Mouse (Mus musculus): Measurements from ENCODE around the gene Olfr51. TPM values are rescaled to one million over a fixed set of nuclear protein-coding genes. Genes with fewer than 3 reads are reported as not detected.
"Not testable (repeated sequence)": the region's sequence is repeated elsewhere in the genome, so short reads cannot be mapped to it uniquely, and the experiment has no call there.

Olfr51 gene
- polyA plus RNA-seq, 1 experiment: not detected

DNA sequence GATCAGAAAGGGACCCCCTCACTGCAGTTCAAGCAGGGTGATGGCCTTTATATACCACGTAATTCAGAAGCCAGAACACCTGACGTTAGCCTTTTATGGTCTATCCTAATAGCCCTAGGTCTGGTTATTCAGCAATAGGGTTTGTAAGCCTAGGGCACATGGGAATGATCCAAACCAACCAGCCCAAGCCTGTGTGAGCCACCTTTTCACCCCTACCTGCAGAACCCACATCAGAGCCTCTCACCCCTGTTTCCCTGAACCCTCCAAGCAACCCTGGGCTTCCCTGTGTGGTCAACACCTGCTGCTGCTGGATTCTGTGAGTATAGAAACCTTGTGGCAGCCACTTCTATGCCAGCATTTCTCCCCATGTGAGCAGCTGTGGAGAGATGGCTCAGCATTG lies 26.8 kb downstream of the Olfr51 start:
- 74% methylated on average over 2 of the region's 2 CpGs for WGBS
- no peak for TF ChIP-seq POLR2A (IDR thresholded peaks at IDR 0.05; ENCODE audit: insufficient read depth, low read depth, low read length)
- TF ChIP-seq CTCF (IDR thresholded peaks at IDR 0.05; ENCODE audit: insufficient read depth, low read depth, low read length): no peak
- Histone ChIP-seq H3K4me3 (ENCODE audit: insufficient read depth, low read depth, low read length) (no peak overlapping the region), H3K27ac (ENCODE audit: insufficient read depth, low read depth, low read length) (no peak overlapping the region), H3K4me1 (ENCODE audit: control insufficient read depth, insufficient read depth, low read length) (no peaks in the 10 kb centered on the region)

DNA sequence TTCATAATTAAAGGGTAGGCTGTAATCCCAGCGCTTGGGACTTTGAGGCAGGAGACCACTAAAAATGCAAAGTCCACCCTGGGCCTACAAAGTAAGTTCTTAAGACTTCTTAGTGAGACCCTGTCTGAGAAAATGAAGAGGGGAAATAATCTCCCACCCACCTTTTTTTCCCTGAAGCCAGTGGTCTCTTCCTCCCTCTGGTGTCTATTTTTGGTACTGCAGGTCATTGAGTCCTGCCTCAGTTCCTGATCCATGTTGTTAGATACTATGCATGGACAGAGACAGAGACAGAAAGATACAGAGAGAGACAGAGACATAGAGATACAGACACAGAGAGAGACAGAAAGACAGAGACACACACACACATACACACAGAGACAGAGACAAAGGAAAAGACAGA lies 29.5 kb downstream of the Olfr51 start:
- Histone ChIP-seq H3K4me3 (ENCODE audit: insufficient read depth, low read depth, low read length) (no peak overlapping the region), H3K4me1 (ENCODE audit: control insufficient read depth, insufficient read depth, low read length) (no peaks in the 10 kb centered on the region), H3K27ac (ENCODE audit: insufficient read depth, low read depth, low read length) (no peak overlapping the region)
- no peak for TF ChIP-seq POLR2A (IDR thresholded peaks at IDR 0.05; ENCODE audit: insufficient read depth, low read depth, low read length)
- TF ChIP-seq CTCF (IDR thresholded peaks at IDR 0.05; ENCODE audit: insufficient read depth, low read depth, low read length): no peak
- WGBS: 15% methylated on average over 1 of the region's 1 CpGs

DNA sequence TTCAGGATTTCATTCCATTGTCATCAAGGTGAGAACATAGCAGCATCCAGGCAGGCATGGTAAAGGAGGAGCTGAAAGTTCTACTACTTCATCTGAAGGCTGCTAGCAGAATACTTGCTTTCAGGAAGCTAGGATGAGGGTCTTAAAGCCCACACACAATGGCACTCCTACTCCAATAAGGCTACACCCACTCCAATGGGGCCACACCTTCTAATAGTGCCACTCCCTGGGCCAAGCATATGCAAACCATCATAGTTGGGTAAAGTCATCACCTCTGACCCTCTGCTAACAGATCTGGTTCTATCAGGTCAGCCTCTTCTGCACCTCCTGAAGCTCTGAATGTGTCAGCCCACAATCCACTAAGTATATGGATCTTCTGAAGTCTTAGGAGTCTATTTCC lies 30.7 kb downstream of the Olfr51 start:
- H3K4me1 ChIP-seq (ENCODE audit: control insufficient read depth, insufficient read depth, low read length); H3K4me3 ChIP-seq (ENCODE audit: insufficient read depth, low read depth, low read length); H3K27ac ChIP-seq (ENCODE audit: insufficient read depth, low read depth, low read length): not testable (repeated sequence)

DNA sequence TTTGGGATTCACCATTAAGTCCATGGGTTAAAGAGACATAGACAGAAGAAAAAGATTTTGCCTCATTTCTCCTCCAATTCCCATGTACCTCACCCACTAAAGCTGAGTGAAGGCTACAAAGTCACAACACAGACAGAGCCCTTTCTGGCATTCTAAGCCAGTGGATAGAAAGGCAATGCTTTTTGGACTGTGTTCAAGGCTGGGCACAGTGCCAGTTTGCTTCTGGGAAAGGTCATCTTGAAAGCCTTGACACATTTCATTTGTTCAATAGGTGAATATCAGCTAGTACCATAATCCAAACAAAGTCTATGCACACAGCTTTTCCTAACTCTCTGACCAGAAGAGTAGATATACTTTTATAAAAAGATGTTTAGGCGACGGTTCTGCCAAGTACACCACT lies 32.6 kb downstream of the Olfr51 start:
- no peak for TF ChIP-seq CTCF (IDR thresholded peaks at IDR 0.05; ENCODE audit: insufficient read depth, low read depth, low read length)
- no peak for TF ChIP-seq POLR2A (IDR thresholded peaks at IDR 0.05; ENCODE audit: insufficient read depth, low read depth, low read length)
- Histone ChIP-seq H3K27ac (ENCODE audit: insufficient read depth, low read depth, low read length) (no peak overlapping the region), H3K4me3 (ENCODE audit: insufficient read depth, low read depth, low read length) (no peak overlapping the region), H3K4me1 (ENCODE audit: control insufficient read depth, insufficient read depth, low read length) (no peaks in the 10 kb centered on the region)
- 90% methylated on average over 2 of the region's 2 CpGs for WGBS

DNA sequence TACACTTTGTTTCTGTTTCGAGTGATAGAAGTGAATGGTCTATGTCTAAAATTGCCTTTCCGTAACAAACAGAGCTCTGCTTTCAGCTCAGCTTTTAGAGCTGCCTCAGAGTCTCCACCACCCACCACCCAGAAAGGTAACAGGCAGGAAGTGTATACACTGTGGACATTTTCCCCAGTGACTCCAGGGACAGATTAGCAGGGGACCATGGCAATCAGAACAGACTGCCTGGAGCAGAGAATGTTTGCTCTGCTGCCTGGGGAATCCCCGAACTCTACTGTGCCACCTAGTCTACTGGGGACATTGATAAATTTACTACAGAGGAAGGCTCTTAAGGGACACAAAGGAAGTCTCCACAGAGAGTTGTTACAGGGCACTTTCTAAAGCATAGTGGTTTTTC lies 41.4 kb downstream of the Olfr51 start:
- H3K27ac ChIP-seq (ENCODE audit: insufficient read depth, low read depth, low read length); H3K4me3 ChIP-seq (ENCODE audit: insufficient read depth, low read depth, low read length); H3K4me1 ChIP-seq (ENCODE audit: control insufficient read depth, insufficient read depth, low read length): not testable (repeated sequence)
- WGBS: 65% methylated on average over 3 of the region's 3 CpGs

DNA sequence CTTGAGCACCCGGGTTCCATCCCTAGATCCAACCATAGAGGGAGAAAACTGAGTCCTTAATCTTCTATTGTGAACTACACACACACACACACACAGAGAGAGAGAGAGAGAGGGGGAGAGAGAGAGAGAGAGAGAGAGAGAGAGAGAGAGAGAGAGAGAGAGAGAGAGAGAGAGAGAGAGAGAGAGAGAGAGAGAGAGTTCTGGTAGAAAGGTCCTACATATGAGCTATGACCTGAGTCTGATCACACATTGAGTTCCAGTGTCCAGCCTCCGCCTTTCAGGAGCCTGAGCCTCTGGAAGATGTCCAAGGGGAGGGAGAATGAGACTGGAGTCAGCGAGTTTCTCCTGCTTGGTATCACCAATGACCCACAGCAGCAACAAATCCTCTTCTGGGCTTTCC lies 44.4 kb downstream of the Olfr51 start, which contains the start of gene Olfr1375:
TSS of gene Olfr1375 (plus strand) at position 301 of the 400 bp plus-strand sequence.
- not testable (repeated sequence) for H3K4me1 ChIP-seq (ENCODE audit: control insufficient read depth, insufficient read depth, low read length); H3K27ac ChIP-seq (ENCODE audit: insufficient read depth, low read depth, low read length); H3K4me3 ChIP-seq (ENCODE audit: insufficient read depth, low read depth, low read length)
- WGBS: 72% methylated on average over 3 of the region's 3 CpGs

DNA sequence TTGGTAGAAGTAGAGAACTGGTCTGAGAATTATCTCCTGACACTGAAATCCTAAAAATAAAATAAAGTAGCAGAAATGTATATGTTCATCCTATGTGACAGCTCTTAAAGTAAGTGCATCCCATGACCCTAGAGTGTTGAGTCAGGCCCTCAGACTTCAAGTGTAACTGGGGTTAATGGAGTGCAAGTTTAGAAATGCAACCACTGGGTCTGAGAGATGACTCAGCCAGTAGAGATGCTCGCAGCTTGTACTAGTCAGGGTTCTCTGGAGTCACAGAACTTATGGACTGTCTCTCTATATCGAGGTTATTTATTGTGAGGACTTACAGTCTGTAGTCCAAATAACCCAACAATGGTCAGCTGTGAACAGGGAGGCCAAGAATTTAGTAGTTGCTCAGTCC lies 48.3 kb downstream of the Olfr51 start:
- TF ChIP-seq POLR2A (IDR thresholded peaks at IDR 0.05; ENCODE audit: insufficient read depth, low read depth, low read length) (no peak), CTCF (IDR thresholded peaks at IDR 0.05; ENCODE audit: insufficient read depth, low read depth, low read length) (no peak)
- 56% methylated on average over 2 of the region's 2 CpGs for WGBS
- no peaks in the 10 kb centered on the region for H3K4me1 ChIP-seq (ENCODE audit: control insufficient read depth, insufficient read depth, low read length)
- H3K4me3 ChIP-seq (ENCODE audit: insufficient read depth, low read depth, low read length): no peak overlapping the region
- no peak overlapping the region for H3K27ac ChIP-seq (ENCODE audit: insufficient read depth, low read depth, low read length)

DNA sequence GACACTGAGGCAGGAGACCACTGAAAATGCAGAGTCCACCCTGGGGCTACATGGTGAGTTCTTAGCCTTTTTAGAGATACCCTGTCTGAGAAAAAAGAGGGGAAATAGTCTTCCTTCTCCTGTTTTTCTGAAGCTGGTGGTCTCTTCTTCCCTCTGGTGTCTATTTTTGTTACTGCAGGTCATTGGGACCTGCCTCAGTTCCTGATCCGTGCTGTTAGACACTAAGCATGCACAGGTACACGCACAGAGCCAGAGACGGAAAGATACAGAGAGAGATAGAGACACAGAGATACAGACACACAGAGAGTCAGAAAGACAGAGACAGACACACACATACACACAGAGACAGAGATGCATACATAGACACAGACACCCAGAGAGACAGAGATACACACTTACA lies 49.8 kb downstream of the Olfr51 start:
- Histone ChIP-seq H3K4me1 (ENCODE audit: control insufficient read depth, insufficient read depth, low read length) (no peaks in the 10 kb centered on the region), H3K4me3 (ENCODE audit: insufficient read depth, low read depth, low read length) (no peak overlapping the region), H3K27ac (ENCODE audit: insufficient read depth, low read depth, low read length) (no peak overlapping the region)
- TF ChIP-seq CTCF (IDR thresholded peaks at IDR 0.05; ENCODE audit: insufficient read depth, low read depth, low read length): no peak
- 37% methylated on average over 3 of the region's 3 CpGs for WGBS

DNA sequence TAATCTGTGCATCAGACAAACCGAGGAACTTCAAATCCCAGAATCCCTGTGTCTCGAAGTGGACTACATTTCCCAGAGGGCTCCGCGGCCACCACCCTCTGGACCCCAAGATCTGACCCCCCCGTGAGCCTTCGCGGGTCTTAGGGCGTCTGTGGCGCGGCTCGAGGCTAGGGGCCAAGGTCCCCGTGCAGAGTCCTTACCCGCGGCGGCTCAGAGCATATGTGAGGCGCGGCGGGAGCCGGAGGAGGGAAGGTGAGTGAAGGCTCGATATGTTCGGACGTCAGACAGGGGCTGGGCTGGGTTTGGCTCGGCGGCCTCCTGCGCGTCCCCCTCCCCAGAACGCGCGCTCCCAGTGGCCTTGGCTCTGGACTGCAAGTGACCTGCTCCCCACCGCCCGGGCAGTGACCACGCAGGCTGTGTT lies 55.8 kb downstream of the Olfr51 start, which contains the start of gene Zfp354a:
TSS of gene Zfp354a (plus strand) at position 107 of the 421 bp plus-strand sequence.
- 0 out of 2 replicates have a peak within 1 kb of the TSS, but pooled peaks have one; percentile 11 for H3K27ac ChIP-seq (ENCODE audit: insufficient read depth, low read depth, low read length)
- no peak for TF ChIP-seq CTCF (IDR thresholded peaks at IDR 0.05; ENCODE audit: insufficient read depth, low read depth, low read length)
- TF ChIP-seq POLR2A (IDR thresholded peaks at IDR 0.05; ENCODE audit: insufficient read depth, low read depth, low read length): 0 out of 2 replicates have a peak, but pooled peaks have one; percentile 43
- under 1% methylated on average over 32 of the region's 32 CpGs for WGBS

More for the DNA sequence above, 55.8 kb downstream of the Olfr51 start, which contains the start of gene Zfp354a:
- H3K4me1 ChIP-seq (ENCODE audit: control insufficient read depth, insufficient read depth, low read length): peaks cover 12% of the 10 kb centered on the region
- H3K4me3 ChIP-seq (ENCODE audit: insufficient read depth, low read depth, low read length): peak within 1 kb of the TSS; percentile 72

Other genes with a start within 250 kb of the Olfr51 start
- not detected in 2 replicates for gene Zfp354c, start 175.9 kb upstream of the Olfr51 start, polyA plus RNA-seq (2012; ENCODE audit: insufficient read depth, insufficient read length, low replicate concordance, missing spikeins)
- gene Zfp879, start 162.0 kb upstream of the Olfr51 start, polyA plus RNA-seq (2012; ENCODE audit: insufficient read depth, insufficient read length, low replicate concordance, missing spikeins): not detected in 2 replicates
- not detected in 2 replicates for gene Grm6, start 152.9 kb upstream of the Olfr51 start, polyA plus RNA-seq (2012; ENCODE audit: insufficient read depth, insufficient read length, low replicate concordance, missing spikeins)
- not detected in 2 replicates for gene Zfp454, start 115.9 kb upstream of the Olfr51 start, polyA plus RNA-seq (2012; ENCODE audit: insufficient read depth, insufficient read length, low replicate concordance, missing spikeins)
- not detected in 2 replicates for gene Zfp2, start 87.4 kb upstream of the Olfr51 start, polyA plus RNA-seq (2012; ENCODE audit: insufficient read depth, insufficient read length, low replicate concordance, missing spikeins)
- gene Zfp354b, start 72.0 kb upstream of the Olfr51 start, polyA plus RNA-seq (2012; ENCODE audit: insufficient read depth, insufficient read length, low replicate concordance, missing spikeins): not detected in 2 replicates
- not detected in 2 replicates for gene 4933414I15Rik, start 59.8 kb upstream of the Olfr51 start, polyA plus RNA-seq (2012; ENCODE audit: insufficient read depth, insufficient read length, low replicate concordance, missing spikeins)
- not detected in 2 replicates for gene Prop1, start 49.8 kb upstream of the Olfr51 start, polyA plus RNA-seq (2012; ENCODE audit: insufficient read depth, insufficient read length, low replicate concordance, missing spikeins)
- gene Olfr1378, start 37.1 kb upstream of the Olfr51 start, polyA plus RNA-seq (2012; ENCODE audit: insufficient read depth, insufficient read length, low replicate concordance, missing spikeins): not detected in 2 replicates
- not detected in 2 replicates for gene Olfr1377, start 21.6 kb upstream of the Olfr51 start, polyA plus RNA-seq (2012; ENCODE audit: insufficient read depth, insufficient read length, low replicate concordance, missing spikeins)
- not detected in 2 replicates for gene Olfr54, start 10.6 kb downstream of the Olfr51 start, polyA plus RNA-seq (2012; ENCODE audit: insufficient read depth, insufficient read length, low replicate concordance, missing spikeins)
- gene Olfr1375, start 44.5 kb downstream of the Olfr51 start, polyA plus RNA-seq (2012; ENCODE audit: insufficient read depth, insufficient read length, low replicate concordance, missing spikeins): not detected in 2 replicates
- not detected in 2 replicates for gene Zfp354a, start 55.7 kb downstream of the Olfr51 start, polyA plus RNA-seq (2012; ENCODE audit: insufficient read depth, insufficient read length, low replicate concordance, missing spikeins)
- gene Gm12569, start 216.9 kb downstream of the Olfr51 start, polyA plus RNA-seq (2012; ENCODE audit: insufficient read depth, insufficient read length, low replicate concordance, missing spikeins): not detected in 2 replicates

All from olfactory bulb, adult 2 months (tissue).